Mouse (Mus musculus) liver, embryonic 14.5 days (tissue): Measurements from ENCODE around the gene Mrap.

Experiments
- CTCF ChIP-seq: IDR thresholded peaks from 2 replicates; pipeline ENCODE4 v1.5.1; 2016; ENCODE audit warnings: antibody characterized with exemption, low read depth, control low read depth
- EP300 ChIP-seq: IDR thresholded peaks from 2 replicates; pipeline ENCODE4 v1.6.1; 2016; ENCODE audit warnings: antibody characterized with exemption, low read depth

DNA sequence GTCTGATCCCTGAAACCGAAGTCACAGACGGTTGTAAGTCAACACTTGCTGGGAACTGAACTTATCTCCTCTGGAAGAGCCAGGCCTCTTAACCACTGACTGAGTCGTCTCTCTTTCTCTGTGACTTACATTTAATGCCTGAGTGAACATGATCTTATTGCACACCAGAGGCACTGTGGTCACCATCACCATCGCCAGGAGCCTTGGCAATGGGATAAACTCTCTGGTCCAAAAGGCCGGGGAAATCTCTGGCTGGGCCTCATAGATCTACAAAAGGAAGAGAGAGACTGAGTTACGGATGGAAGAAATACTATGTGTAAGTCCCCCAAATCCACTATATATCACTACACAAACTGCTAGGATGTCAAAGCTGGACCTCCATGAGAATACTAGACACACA is 52.9 kb downstream of the Mrap start:
- no peak for TF ChIP-seq EP300
- no peak for TF ChIP-seq CTCF
